Mouse (Mus musculus) embryonic stem cell, embryonic (primary cell): ENCODE data around the gene Rab11a.

ENCODE experiments used
- CTCF ChIA-PET, 4 experiments: fragments of 300-600 bp in 2 of 4; fragments of 350-600 bp in 2 of 4; sonication (Branson Sonifier 250); formaldehyde crosslinking; loops; one replicate each; lab custom pipeline; 2022; ENCODE audit warnings: inconsistent platforms in 2 of 4; lab: Charles Lee
- POLR2A ChIA-PET, 4 experiments: fragments of 300-600 bp in 2 of 4; fragments of 350-600 bp in 2 of 4; sonication (Branson Sonifier 250); formaldehyde crosslinking; loops; one replicate each; lab custom pipeline; 2022; ENCODE audit warnings: antibody characterized with exemption in 4 of 4, inconsistent platforms in 1 of 4; lab: Charles Lee

Gene Rab11a

GRCm38 (mm10) chr9:64687122-64688014 is 50.2 kb downstream of the Rab11a start:
- CTCF ChIA-PET: interaction anchor here in 2 of 4 experiments (0.5 to 1.6 kb wide), 2 partner anchors 9 to 97 kb away, joined by 4 to 5 read pairs; no protein-coding TSS in a partner anchor
- POLR2A ChIA-PET: interaction anchor here in 2 of 4 experiments (0.6 to 1.1 kb wide), 3 partner anchors 9 to 45 kb away, joined by 3 read pairs; no protein-coding TSS in a partner anchor

GRCm38 (mm10) chr9:64671341-64672319 is 65.9 kb downstream of the Rab11a start:
- ChIA-PET CTCF (interaction anchor here in 1 of 4 experiments (0.6 kb wide), 1 partner anchor 418 kb away, joined by 3 read pairs; the partner anchor contains the start of gene Map2k1), POLR2A (interaction anchor here in 2 of 4 experiments (1.0 to 1.6 kb wide), 5 partner anchors 18 to 390 kb away, joined by 3 read pairs; partner anchors contain the start of gene Tipin (in 1 of the 2))

- CTCF ChIA-PET: interaction anchor here in 3 of 4 experiments (0.6 to 1.2 kb wide), 7 partner anchors 15 to 788 kb away, joined by 3 to 7 read pairs (median 3); no protein-coding TSS in a partner anchor
Measured at GRCm38 (mm10) chr9:64668001-64668400, 69.6 kb downstream of the Rab11a start.

DNA sequence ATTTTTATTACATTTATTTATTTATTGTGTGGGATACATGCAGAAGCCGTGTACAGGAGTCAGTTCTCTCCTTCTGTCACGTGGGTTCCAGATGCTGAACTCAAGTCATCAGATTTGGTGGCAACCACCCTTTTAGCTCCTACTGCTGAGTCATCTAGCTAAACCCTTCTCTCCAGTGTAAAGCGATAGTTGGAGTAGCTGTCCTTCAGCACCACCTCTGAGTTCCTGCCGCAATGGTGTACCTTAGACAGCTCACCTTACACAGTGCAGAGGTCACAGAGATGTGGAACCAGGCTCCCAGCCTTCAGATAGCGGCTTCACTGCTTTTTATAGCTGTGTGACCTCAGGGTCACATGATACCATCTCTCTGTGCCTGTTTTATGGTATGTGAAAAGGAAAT is 70.0 kb downstream of the Rab11a start:
- POLR2A ChIA-PET: interaction anchor here in 3 of 4 experiments (0.6 to 1.4 kb wide), 25 partner anchors 10 to 681 kb away, joined by 3 to 9 read pairs (median 3); partner anchors contain the start of genes Dennd4a (in 1 of the 3), Rab11a (in 1 of the 3) and Tipin (in 1 of the 3)
- CTCF ChIA-PET: interaction anchor here in 3 of 4 experiments (0.5 to 1.2 kb wide), 8 partner anchors 15 to 788 kb away, joined by 3 to 7 read pairs (median 3); no protein-coding TSS in a partner anchor

More at GRCm38 (mm10) chr9:64668001-64668400, 69.6 kb downstream of the Rab11a start:
- POLR2A ChIA-PET: interaction anchor here in 3 of 4 experiments (0.6 to 1.4 kb wide), 21 partner anchors 9 to 645 kb away, joined by 3 to 7 read pairs (median 3); partner anchors contain the start of genes Rab11a (in 1 of the 3) and Tipin (in 1 of the 3)

DNA sequence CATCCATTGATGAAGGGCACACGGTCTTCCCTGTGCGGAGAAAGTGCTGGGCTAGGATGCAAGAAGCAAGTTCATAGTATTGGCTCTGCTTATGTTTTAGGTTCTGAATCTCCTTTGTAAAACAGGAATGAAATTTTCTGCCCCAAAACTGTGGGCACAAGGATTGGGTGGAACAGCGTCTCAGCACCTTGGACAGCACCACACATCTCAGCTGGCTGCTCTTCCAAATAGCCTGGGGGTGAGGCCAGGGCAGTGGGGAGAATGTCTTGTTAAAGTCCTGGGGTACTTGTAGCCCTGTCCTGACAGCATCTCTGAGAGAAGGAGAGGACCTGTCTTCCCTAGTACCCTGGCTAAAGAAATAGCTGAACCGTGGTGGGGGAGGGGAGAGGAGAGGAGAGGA is 71.0 kb downstream of the Rab11a start:
- ChIA-PET POLR2A (interaction anchor here in 3 of 4 experiments (0.5 to 1.4 kb wide), 8 partner anchors 13 to 834 kb away, joined by 3 to 5 read pairs (median 3); partner anchors contain the start of gene Dennd4a (in 1 of the 3)), CTCF (no interaction called here)
